Mouse (Mus musculus): ENCODE measurements at regions not wholly inside any gene's neighbourhood (a gene's known extent, or its start where the extent isn't known, plus 50 kb on each side); places are given as distances from the start of the nearest gene placed in this dataset.

DNA sequence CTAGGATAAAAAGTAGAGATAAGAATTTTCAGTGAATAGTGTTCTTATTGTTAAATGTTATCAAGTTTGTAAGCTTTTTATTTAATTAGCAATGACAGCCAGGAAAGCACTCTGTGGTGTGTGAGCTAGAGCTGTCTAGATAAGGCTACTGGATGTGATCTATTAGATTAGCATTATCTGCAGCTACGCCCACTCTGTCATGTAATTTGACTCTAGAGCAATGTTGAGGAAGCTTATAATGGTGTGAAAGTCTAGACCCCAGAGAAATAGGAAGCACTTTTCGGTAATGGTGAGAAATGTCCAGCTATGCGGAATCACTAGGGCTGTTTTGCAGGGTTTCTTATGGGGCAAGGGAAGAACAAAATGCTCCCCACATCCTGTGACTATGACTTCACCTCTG, 410.2 kb downstream of the Gm9195 start:
- no peak overlapping the region for H3K27ac ChIP-seq (ENCODE audit: low read depth, low read length)
- 84% methylated on average over 3 of the region's 3 CpGs for WGBS
- H3K4me3 ChIP-seq (ENCODE audit: low read length): no peak overlapping the region
- H3K9me3 ChIP-seq (ENCODE audit: control insufficient read depth, low read length): peaks cover 2% of the 10 kb centered on the region; the same call in 1 of the 2 replicates
- H3K27me3 ChIP-seq (replicated peaks; ENCODE audit: control insufficient read depth, insufficient read depth, low read length): no peaks in the 10 kb centered on the region
- no peaks in the 10 kb centered on the region for H3K4me1 ChIP-seq (ENCODE audit: control insufficient read depth, insufficient read depth, low read depth, low read length)
- no peak for ATAC-seq
- H3K9ac ChIP-seq (ENCODE audit: low read depth, low read length): no peak overlapping the region
- H3K4me2 ChIP-seq (ENCODE audit: low read length): no peak overlapping the region
- H3K36me3 ChIP-seq (ENCODE audit: control insufficient read depth, insufficient read depth, low read length): no peaks in the 10 kb centered on the region

- Histone ChIP-seq H3K4me1 (ENCODE audit: control insufficient read depth, insufficient read depth, low read depth, low read length) (no peaks in the 10 kb centered on the region), H3K36me3 (ENCODE audit: control insufficient read depth, insufficient read depth, low read length) (no peaks in the 10 kb centered on the region), H3K9me3 (ENCODE audit: control insufficient read depth, low read length) (no peaks in the 10 kb centered on the region), H3K27me3 (replicated peaks; ENCODE audit: control insufficient read depth, insufficient read depth, low read length) (no peaks in the 10 kb centered on the region), H3K27ac (ENCODE audit: low read depth, low read length) (no peak overlapping the region), H3K9ac (ENCODE audit: low read depth, low read length) (no peak overlapping the region), H3K4me2 (ENCODE audit: low read length) (no peak overlapping the region), H3K4me3 (ENCODE audit: low read length) (no peak overlapping the region)
- WGBS: 92% methylated on average over 12 of the region's 12 CpGs
- ATAC-seq: no peak
Measured at GRCm38 (mm10) chr14:72064111-72064812, 427.4 kb downstream of the Gm9195 start.

DNA sequence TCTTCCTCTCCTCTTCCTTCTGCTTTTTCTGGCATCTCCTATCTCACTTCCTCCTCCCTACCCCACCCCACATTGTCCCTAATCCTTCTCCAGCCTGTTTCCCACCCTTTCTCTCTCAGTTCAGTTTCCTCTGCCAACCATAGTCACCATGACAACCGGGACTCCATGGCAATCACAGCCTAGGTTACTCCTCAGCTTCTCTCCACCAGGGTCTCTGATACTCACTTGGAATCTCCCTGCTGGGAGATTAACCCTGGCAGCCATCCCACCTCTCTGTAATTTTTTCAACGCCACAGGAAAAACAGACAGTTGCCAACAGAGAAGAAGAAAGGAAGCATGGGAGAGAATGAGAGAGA, 448.8 kb downstream of the Gm9195 start:
- H3K27me3 ChIP-seq (replicated peaks; ENCODE audit: control insufficient read depth, insufficient read depth, low read length): no peaks in the 10 kb centered on the region
- H3K4me1 ChIP-seq (ENCODE audit: control insufficient read depth, insufficient read depth, low read depth, low read length): peaks cover 10% of the 10 kb centered on the region
- H3K9ac ChIP-seq (ENCODE audit: low read depth, low read length): no peak overlapping the region
- WGBS: 21% methylated on average over 2 of the region's 2 CpGs
- ATAC-seq: peak; percentile 94
- H3K4me2 ChIP-seq (ENCODE audit: low read length): 0 out of 2 replicates have a peak overlapping the region, but pooled peaks have one; percentile 1
- no peaks in the 10 kb centered on the region for H3K36me3 ChIP-seq (ENCODE audit: control insufficient read depth, insufficient read depth, low read length)
- no peak overlapping the region for H3K4me3 ChIP-seq (ENCODE audit: low read length)
- peak overlapping the region; percentile 57 for H3K27ac ChIP-seq (ENCODE audit: low read depth, low read length)
- no peaks in the 10 kb centered on the region for H3K9me3 ChIP-seq (ENCODE audit: control insufficient read depth, low read length)

GRCm38 (mm10) chr14:72042112-72042880, 449.3 kb downstream of the Gm9195 start:
- peaks cover 10% of the 10 kb centered on the region for H3K4me1 ChIP-seq (ENCODE audit: control insufficient read depth, insufficient read depth, low read depth, low read length)
- 0 out of 2 replicates have a peak overlapping the region, but pooled peaks have one; percentile 1 for H3K4me2 ChIP-seq (ENCODE audit: low read length)
- H3K9me3 ChIP-seq (ENCODE audit: control insufficient read depth, low read length): no peaks in the 10 kb centered on the region
- no peak overlapping the region for H3K4me3 ChIP-seq (ENCODE audit: low read length)
- H3K27me3 ChIP-seq (replicated peaks; ENCODE audit: control insufficient read depth, insufficient read depth, low read length): no peaks in the 10 kb centered on the region
- peak overlapping the region; percentile 57 for H3K27ac ChIP-seq (ENCODE audit: low read depth, low read length)
- 42% methylated on average over 3 of the region's 3 CpGs for WGBS
- no peaks in the 10 kb centered on the region for H3K36me3 ChIP-seq (ENCODE audit: control insufficient read depth, insufficient read depth, low read length)
- 0 out of 2 replicates have a peak overlapping the region, but pooled peaks have one; percentile 7 for H3K9ac ChIP-seq (ENCODE audit: low read depth, low read length)
- peak; percentile 81 for ATAC-seq

GRCm38 (mm10) chr14:72030396-72030795, 461.2 kb downstream of the Gm9195 start:
- no peaks in the 10 kb centered on the region for H3K4me1 ChIP-seq (ENCODE audit: control insufficient read depth, insufficient read depth, low read depth, low read length)
- WGBS: 76% methylated on average over 3 of the region's 3 CpGs
- H3K27ac ChIP-seq (ENCODE audit: low read depth, low read length): no peak overlapping the region
- no peaks in the 10 kb centered on the region for H3K9me3 ChIP-seq (ENCODE audit: control insufficient read depth, low read length)
- no peaks in the 10 kb centered on the region for H3K36me3 ChIP-seq (ENCODE audit: control insufficient read depth, insufficient read depth, low read length)
- H3K9ac ChIP-seq (ENCODE audit: low read depth, low read length): no peak overlapping the region
- no peak overlapping the region for H3K4me2 ChIP-seq (ENCODE audit: low read length)
- no peak for ATAC-seq
- no peaks in the 10 kb centered on the region for H3K27me3 ChIP-seq (replicated peaks; ENCODE audit: control insufficient read depth, insufficient read depth, low read length)
- H3K4me3 ChIP-seq (ENCODE audit: low read length): no peak overlapping the region

GRCm38 (mm10) chr14:72027362-72028020, 464.1 kb downstream of the Gm9195 start:
- Histone ChIP-seq H3K4me1 (ENCODE audit: control insufficient read depth, insufficient read depth, low read depth, low read length) (no peaks in the 10 kb centered on the region), H3K9ac (ENCODE audit: low read depth, low read length) (no peak overlapping the region), H3K9me3 (ENCODE audit: control insufficient read depth, low read length) (no peaks in the 10 kb centered on the region), H3K27me3 (replicated peaks; ENCODE audit: control insufficient read depth, insufficient read depth, low read length) (no peaks in the 10 kb centered on the region), H3K36me3 (ENCODE audit: control insufficient read depth, insufficient read depth, low read length) (no peaks in the 10 kb centered on the region), H3K27ac (ENCODE audit: low read depth, low read length) (no peak overlapping the region), H3K4me2 (ENCODE audit: low read length) (no peak overlapping the region), H3K4me3 (ENCODE audit: low read length) (no peak overlapping the region)
- 73% methylated on average over 8 of the region's 8 CpGs for WGBS
- ATAC-seq: no peak

DNA sequence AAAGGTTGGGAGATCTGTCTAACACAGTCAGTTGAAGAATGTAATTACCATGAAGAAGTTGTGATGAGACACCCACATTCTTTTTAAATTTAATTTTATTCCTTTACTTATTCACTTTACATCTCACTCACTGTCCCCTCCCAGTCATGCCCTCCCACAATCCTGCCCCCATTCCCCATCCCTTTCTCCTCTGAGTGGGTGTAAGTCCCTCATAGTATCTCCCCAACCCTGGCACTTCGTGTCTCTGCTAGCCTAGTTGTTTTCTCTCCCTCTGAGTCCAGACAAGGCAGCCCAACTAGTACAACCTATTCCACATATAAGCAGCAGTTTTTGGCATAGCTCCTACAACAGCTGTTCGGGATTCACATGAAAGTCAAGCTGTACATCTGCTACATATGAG, 487.3 kb downstream of the Gm9195 start:
- no peak overlapping the region for H3K9ac ChIP-seq (ENCODE audit: low read depth, low read length)
- H3K27ac ChIP-seq (ENCODE audit: low read depth, low read length): no peak overlapping the region
- no peaks in the 10 kb centered on the region for H3K36me3 ChIP-seq (ENCODE audit: control insufficient read depth, insufficient read depth, low read length)
- H3K4me3 ChIP-seq (ENCODE audit: low read length): no peak overlapping the region
- no peak for ATAC-seq
- H3K4me1 ChIP-seq (ENCODE audit: control insufficient read depth, insufficient read depth, low read depth, low read length): peaks cover 2% of the 10 kb centered on the region
- H3K4me2 ChIP-seq (ENCODE audit: low read length): no peak overlapping the region
- H3K27me3 ChIP-seq (replicated peaks; ENCODE audit: control insufficient read depth, insufficient read depth, low read length): no peaks in the 10 kb centered on the region
- WGBS: 69% methylated on average over 2 of the region's 2 CpGs
- no peaks in the 10 kb centered on the region for H3K9me3 ChIP-seq (ENCODE audit: control insufficient read depth, low read length)

DNA sequence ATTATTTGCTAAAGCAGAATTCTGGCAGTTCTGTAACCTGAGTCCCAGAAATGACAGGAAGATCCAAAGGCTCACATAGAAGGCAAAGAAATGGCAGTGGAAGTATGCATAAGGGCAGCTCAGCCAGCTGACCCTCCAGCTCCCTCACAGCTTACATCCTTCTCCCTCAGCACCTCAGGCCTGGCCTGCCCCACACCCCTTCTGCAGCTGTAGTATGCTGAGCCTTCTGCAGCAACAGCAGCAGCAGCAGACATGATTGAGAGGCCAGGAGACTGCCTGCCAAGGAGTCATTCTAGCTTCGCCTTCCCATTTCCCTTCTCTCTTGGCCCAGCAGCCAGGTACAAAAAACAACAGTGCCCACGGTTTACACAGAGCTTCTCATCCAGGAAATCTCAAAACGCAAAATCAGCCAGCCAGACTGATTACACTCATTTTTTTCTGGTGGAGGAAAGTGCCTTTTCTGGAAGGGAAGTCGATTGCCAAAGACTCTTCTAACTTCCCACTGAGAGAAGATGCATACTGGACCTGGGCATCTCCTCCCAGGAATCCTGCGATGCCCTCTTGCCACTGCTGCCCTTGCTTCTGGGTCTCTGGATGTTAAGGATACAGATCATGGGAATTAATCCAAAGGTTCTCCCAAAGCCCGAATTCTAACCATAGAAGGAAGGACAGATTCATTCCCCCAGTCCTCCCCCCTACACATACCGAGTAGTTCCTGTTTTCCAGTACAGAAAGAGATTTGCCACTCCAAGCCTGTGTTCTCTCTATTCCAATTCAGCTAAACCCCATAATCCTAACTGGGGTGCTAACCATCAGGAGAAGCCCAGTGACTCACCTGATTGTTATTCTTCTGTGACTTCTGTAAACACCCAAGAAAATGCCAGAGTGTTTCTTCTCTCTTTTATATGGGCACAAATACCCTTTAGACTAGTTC, 489.2 kb downstream of the Gm9195 start:
- Histone ChIP-seq H3K4me2 (ENCODE audit: low read length) (no peak overlapping the region), H3K9ac (ENCODE audit: low read depth, low read length) (no peak overlapping the region), H3K9me3 (ENCODE audit: control insufficient read depth, low read length) (no peaks in the 10 kb centered on the region), H3K4me3 (ENCODE audit: low read length) (no peak overlapping the region), H3K27me3 (replicated peaks; ENCODE audit: control insufficient read depth, insufficient read depth, low read length) (no peaks in the 10 kb centered on the region), H3K27ac (ENCODE audit: low read depth, low read length) (no peak overlapping the region; the same call in 1 of the 2 replicates), H3K4me1 (ENCODE audit: control insufficient read depth, insufficient read depth, low read depth, low read length) (peaks cover 2% of the 10 kb centered on the region), H3K36me3 (ENCODE audit: control insufficient read depth, insufficient read depth, low read length) (no peaks in the 10 kb centered on the region)
- 0 out of 2 replicates have a peak, but pooled peaks have one; percentile 45 for ATAC-seq
- 56% methylated on average over 7 of the region's 7 CpGs for WGBS

Data from hindbrain, embryonic 16.5 days (tissue).